Mouse (Mus musculus) ES-Bruce4 (cell line): ENCODE data around the gene Tbc1d10c.

Experiments used
- CTCF ChIP-seq: IDR thresholded peaks from one replicate; pipeline ENCODE4 v1.8.1; 2011; ENCODE audit warnings: low read depth, low read length
- POLR2A ChIP-seq: IDR thresholded peaks from one replicate; pipeline ENCODE4 v1.8.1; 2011; ENCODE audit warnings: low read length; ENCODE audit not compliant: insufficient read depth

GRCm38 (mm10) chr19:4190831-4191334, at the start of gene Tbc1d10c:
- TF ChIP-seq CTCF (no peak), POLR2A (no peak)
